ENCODE assay signal across 20 mouse cellular contexts in the genomic region with DNA sequence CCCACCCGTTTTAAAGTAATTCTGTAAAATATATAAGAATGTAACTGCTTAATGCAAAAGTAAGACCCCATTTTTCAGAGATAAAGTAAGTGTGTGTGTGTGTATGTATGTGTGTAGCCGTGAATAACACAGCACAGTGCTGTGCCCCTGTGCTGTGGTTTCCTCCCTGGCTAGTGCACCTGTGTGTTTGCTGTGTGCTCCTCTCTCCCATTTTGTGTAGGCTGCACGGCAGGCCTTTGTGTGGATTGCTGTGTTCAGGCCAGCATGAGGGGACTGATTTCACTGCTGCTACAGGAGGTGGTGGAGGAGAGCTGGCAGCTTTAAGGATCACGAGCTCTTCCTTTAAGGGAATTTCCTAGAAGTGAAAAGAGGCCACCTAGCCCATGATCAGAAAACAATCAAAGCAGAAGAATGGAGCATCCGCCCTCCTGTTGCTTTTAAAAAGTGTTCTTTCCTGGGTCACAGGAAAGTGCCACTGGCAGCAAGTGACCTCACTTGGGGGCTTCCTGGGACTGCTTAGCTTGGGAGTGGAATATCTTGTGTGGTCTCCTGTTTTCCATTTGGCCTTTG.
DNase-seq lines count a peak whose midpoint lies in the region; ATAC-seq and TF ChIP-seq lines count a peak whose summit lies in the region.
"Had no signal": no experiment of that assay in that cellular context is flagged by ENCODE, and none has a peak within 500 bp of the region (broad histone marks: within the 10 kb centered on the region; RNA-seq: fewer than 3 reads in every experiment).

No protein-coding gene starts in this region.

- no peaks in the 10 kb centered on the region for H3K9me3 ChIP-seq in liver, embryonic 13.5 days (replicated peaks)
- H3K9me3 ChIP-seq in liver, embryonic 11.5 days (ENCODE audit: control insufficient read depth, low read length) = no peaks in the 10 kb centered on the region
- no peaks in the 10 kb centered on the region for H3K9me3 ChIP-seq in midbrain, postnatal 0 days (ENCODE audit: low read length)
- H3K9me3 ChIP-seq in forebrain, embryonic 13.5 days (replicated peaks) = no peaks in the 10 kb centered on the region
- H3K9me3 ChIP-seq: embryonic facial prominence, embryonic 10.5 days; G1E; hindbrain, embryonic 10.5 days; midbrain, embryonic 10.5 days had no signal

- 65% methylated on average over 5 of the region's 5 CpGs for WGBS in liver, embryonic 13.5 days (ENCODE audit: insufficient replicate concordance)
- WGBS in liver, embryonic 11.5 days = 73% methylated on average over 5 of the region's 5 CpGs
- WGBS in midbrain, postnatal 0 days = 49% methylated on average over 5 of the region's 5 CpGs
- WGBS in forebrain, embryonic 13.5 days = 49% methylated on average over 5 of the region's 5 CpGs

- H3K9ac ChIP-seq in liver, embryonic 13.5 days = no peak overlapping the region
- H3K9ac ChIP-seq in liver, embryonic 11.5 days (ENCODE audit: low read depth, low read length) = no peak overlapping the region
- no peak overlapping the region for H3K9ac ChIP-seq in midbrain, postnatal 0 days (replicated peaks; ENCODE audit: low read length, poor library complexity, severe bottlenecking)
- H3K9ac ChIP-seq in forebrain, embryonic 13.5 days = no peak overlapping the region
- H3K9ac ChIP-seq: lung, embryonic 14.5 days had no signal

- ATAC-seq in liver, embryonic 13.5 days (ENCODE audit: low read depth) = no peak
- ATAC-seq in liver, embryonic 11.5 days (replicated peaks; ENCODE audit: low FRiP score) = no peak
- ATAC-seq in inflammation-experienced regulatory T-cells, adult 6 months = peak; percentile 24
- ATAC-seq in midbrain, postnatal 0 days (ENCODE audit: low FRiP score) = no peak
- ATAC-seq in forebrain, embryonic 13.5 days = no peak

- intact Hi-C loops in left cerebral cortex, adult 2 months (cut with DNase I) = no loop called here

- TF ChIP-seq CTCF in left cerebral cortex, adult 2 months (IDR thresholded peaks at IDR 0.05) = no peak
- no peak for TF ChIP-seq CTCF in midbrain, postnatal 0 days (IDR thresholded peaks at IDR 0.05)

- H3K4me2 ChIP-seq in liver, embryonic 13.5 days = no peak overlapping the region
- H3K4me2 ChIP-seq in liver, embryonic 11.5 days = no peak overlapping the region
- no peak overlapping the region for H3K4me2 ChIP-seq in midbrain, postnatal 0 days (ENCODE audit: low read depth, low read length, poor library complexity, severe bottlenecking)
- no peak overlapping the region for H3K4me2 ChIP-seq in forebrain, embryonic 13.5 days
- H3K4me2 ChIP-seq: lung, embryonic 14.5 days had no signal

- H3K27ac ChIP-seq in liver, embryonic 13.5 days = peak overlapping the region; percentile 11; the same call in 1 of the 2 replicates
- no peak overlapping the region for H3K27ac ChIP-seq in liver, embryonic 11.5 days (ENCODE audit: low read depth, low read length)
- no peak overlapping the region for H3K27ac ChIP-seq in left cerebral cortex, adult 2 months
- no peak overlapping the region for H3K27ac ChIP-seq in midbrain, postnatal 0 days (ENCODE audit: low read depth, low read length)
- H3K27ac ChIP-seq in forebrain, embryonic 13.5 days = no peak overlapping the region
- H3K27ac ChIP-seq: embryonic facial prominence, embryonic 10.5 days; hindbrain, embryonic 10.5 days; macrophage; midbrain, embryonic 10.5 days had no signal

- H3K27me3 ChIP-seq in liver, embryonic 13.5 days = no peaks in the 10 kb centered on the region
- H3K27me3 ChIP-seq in liver, embryonic 11.5 days (replicated peaks; ENCODE audit: control insufficient read depth, insufficient read depth, low read length) = no peaks in the 10 kb centered on the region
- H3K27me3 ChIP-seq in midbrain, postnatal 0 days (ENCODE audit: insufficient read depth, low read length) = no peaks in the 10 kb centered on the region
- no peaks in the 10 kb centered on the region for H3K27me3 ChIP-seq in forebrain, embryonic 13.5 days

- peaks cover 75% of the 10 kb centered on the region for H3K4me1 ChIP-seq in liver, embryonic 13.5 days (replicated peaks)
- peaks cover 37% of the 10 kb centered on the region for H3K4me1 ChIP-seq in liver, embryonic 11.5 days (replicated peaks; ENCODE audit: control insufficient read depth, insufficient read depth, low read length)
- peaks cover 23% of the 10 kb centered on the region for H3K4me1 ChIP-seq in midbrain, postnatal 0 days (ENCODE audit: insufficient read depth, low read length)
- H3K4me1 ChIP-seq in forebrain, embryonic 13.5 days = peaks cover 58% of the 10 kb centered on the region

- H3K36me3 ChIP-seq in liver, embryonic 13.5 days = no peaks in the 10 kb centered on the region
- no peaks in the 10 kb centered on the region for H3K36me3 ChIP-seq in liver, embryonic 11.5 days (ENCODE audit: control insufficient read depth, insufficient read depth, low read length)
- no peaks in the 10 kb centered on the region for H3K36me3 ChIP-seq in midbrain, postnatal 0 days (ENCODE audit: insufficient read depth, low read length)
- H3K36me3 ChIP-seq in forebrain, embryonic 13.5 days (ENCODE audit: poor library complexity, severe bottlenecking) = 0 out of 2 replicates have a peak, but pooled peaks cover 2% of the 10 kb centered on the region

- no peak for DNase-seq in liver, embryonic 13.5 days
- DNase-seq in liver, embryonic 11.5 days (ENCODE audit: low spot score) = no peak
- peak; percentile 57 for DNase-seq in R1 (ENCODE audit: low read depth, low spot score)
- DNase-seq in left cerebral cortex, adult 2 months (ENCODE audit: extremely low spot score in 1 of 2, low spot score in 2 of 2) = no peak
- DNase-seq in midbrain, postnatal 0 days (ENCODE audit: low spot score) = no peak
- DNase-seq: cerebellum, adult 8-10 months; gastrocnemius, postnatal 25 days; kidney, adult 8-10 months; kidney, postnatal 14 days; left cerebral cortex, postnatal 4 days; liver; lung, embryonic 14.5 days; spleen, adult 18-20 months had no signal

- H3K4me3 ChIP-seq in liver, embryonic 13.5 days (replicated peaks) = no peak overlapping the region
- no peak overlapping the region for H3K4me3 ChIP-seq in liver, embryonic 11.5 days (ENCODE audit: low read depth, low read length)
- H3K4me3 ChIP-seq in left cerebral cortex, adult 2 months = no peak overlapping the region
- H3K4me3 ChIP-seq in midbrain, postnatal 0 days (ENCODE audit: low read depth, low read length) = no peak overlapping the region
- no peak overlapping the region for H3K4me3 ChIP-seq in forebrain, embryonic 13.5 days
- H3K4me3 ChIP-seq: embryonic facial prominence, embryonic 10.5 days; hindbrain, embryonic 10.5 days; midbrain, embryonic 10.5 days had no signal
